Mouse (Mus musculus): ENCODE data around the gene Amn1.
"Not testable (repeated sequence)": the region's sequence is repeated elsewhere in the genome, so short reads cannot be mapped to it uniquely, and the experiment has no call there.

Amn1 gene

DNA sequence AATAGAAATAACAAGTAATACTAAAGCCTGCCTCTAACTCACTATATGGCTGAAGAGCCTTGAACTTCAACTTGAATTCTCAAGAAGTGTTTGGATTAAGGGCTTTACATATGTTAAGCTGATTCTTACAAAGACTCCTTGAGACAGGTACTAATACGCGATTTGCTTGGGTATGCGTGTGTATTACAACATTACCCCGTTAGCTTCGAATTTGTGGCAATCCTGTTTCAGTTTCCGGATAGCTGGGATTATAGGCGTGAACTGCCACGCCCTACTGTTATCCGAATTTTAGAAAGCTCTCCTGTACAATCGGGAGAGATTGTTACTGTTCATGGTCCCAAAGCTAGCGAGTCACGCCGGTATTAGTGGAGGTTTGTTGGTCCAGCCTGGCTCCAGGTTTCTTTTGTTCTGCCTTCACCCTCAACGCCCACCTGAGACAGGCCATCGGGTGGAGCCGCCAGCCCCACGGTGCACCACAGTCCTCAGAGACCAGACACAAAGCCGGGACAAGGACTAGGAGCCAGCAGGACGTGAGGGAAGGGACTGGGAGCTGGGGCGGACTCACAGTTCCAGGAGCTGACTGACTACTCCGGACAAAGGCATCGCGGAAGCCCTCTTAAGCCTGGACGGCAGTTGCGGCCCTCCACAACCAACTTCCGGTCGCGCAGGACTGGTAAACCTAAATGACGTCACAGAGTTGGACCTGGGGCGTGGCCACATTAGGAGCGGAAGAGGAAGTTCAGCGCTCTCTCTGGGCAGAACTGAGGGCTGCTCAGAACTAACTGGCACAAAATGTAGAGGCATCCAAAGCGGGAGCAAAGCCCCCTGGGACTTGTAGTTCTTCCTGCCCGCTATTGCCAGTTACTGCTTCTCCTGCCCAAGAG lies at the start of gene Amn1:
TSS of gene Amn1 (minus strand) at position 672 of the 884 bp plus-strand sequence.
- peak; percentile 89 for DNase-seq (ENCODE audit: low spot score)

DNA sequence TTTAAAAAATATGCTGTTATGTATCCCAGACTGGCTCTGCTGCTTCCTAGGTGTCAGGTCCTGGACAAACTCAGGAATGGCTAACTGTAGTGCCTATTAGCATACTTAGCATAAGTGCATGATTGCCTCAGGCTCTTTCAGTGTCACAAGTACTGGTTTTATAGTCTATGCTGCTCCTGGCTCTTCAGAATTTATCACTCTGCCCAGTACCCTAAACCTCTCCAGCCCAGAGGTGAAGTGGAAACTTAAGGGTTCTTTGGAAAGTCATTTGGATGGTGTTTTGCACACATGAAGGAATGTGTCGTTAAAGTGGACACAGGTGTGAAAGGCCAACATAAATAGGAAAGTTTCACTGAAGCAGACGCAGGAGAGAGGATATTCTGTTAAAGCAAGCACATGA lies 48.3 kb upstream of the Amn1 start:
- DNase-seq (ENCODE audit: low spot score), result no peak

DNA sequence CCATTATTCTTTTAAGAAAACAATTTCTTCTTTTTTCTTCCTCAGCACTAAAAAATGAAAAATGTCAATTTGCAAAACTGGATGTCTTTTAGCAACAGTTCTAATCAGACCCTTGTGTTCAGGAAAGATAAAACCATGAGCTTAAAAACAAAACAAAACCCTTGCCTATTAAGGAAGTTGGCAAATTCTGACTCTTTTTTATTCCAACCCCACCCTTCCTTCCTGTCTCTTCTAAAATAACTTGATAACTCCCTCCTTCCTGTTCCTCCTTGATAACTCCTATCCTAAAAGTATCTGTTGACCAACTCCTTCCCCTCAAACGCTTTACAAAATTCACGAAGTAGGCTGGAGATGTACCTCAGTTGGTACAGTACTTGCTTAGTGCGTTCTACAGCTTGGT lies 45.4 kb upstream of the Amn1 start:
- no peak for DNase-seq (ENCODE audit: low spot score)

- DNase-seq (ENCODE audit: low spot score), result no peak
Measured at GRCm38 (mm10) chr6:149224751-149225150, 36.2 kb upstream of the Amn1 start.

- no peak for DNase-seq (ENCODE audit: low spot score)
Measured at GRCm38 (mm10) chr6:149221296-149221695, 32.8 kb upstream of the Amn1 start.

DNA sequence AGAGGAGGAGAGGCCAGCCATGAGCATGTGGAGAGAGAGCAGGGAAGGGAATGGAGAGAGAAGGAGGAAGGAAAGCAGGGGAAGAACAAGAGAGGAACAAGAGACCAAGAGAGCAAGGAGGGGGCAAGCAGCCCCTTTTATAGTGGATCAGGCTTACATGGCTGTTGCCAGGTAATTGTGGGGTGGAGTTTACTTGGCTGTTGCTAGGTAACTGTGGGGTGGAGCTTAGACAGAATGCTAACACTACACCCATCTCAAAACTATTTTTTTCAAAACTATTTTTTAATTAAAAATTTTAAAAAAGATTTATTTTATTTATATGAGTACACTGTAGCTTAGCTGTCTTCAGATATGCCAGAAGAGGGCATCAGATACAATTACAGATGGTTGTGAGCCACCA lies 10.1 kb upstream of the Amn1 start:
- no peak for DNase-seq (ENCODE audit: low spot score)

DNA sequence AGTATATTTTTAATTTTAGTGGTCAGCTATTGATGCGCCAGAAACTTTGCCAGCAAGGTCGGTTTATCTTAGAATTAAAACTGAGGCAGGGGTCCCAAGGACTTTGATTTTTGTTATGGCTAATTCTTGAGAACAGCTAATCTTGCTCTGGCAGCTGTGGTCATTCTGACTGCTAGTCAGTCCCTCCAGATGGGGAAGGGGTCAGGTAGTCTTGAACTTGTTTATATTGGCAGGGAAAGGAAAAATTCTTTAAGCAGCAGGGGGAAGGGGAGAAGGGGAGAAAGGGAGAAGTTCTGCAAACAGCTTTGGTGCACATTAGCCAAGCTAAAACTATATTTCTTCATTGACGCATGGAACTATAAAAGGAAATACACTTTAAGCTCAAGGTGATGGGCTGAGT lies 8.6 kb upstream of the Amn1 start:
- DNase-seq (ENCODE audit: low spot score), result no peak

- peak; percentile 55 for DNase-seq (ENCODE audit: low spot score)
Measured at GRCm38 (mm10) chr6:149193276-149193905, 4.9 kb upstream of the Amn1 start.

DNA sequence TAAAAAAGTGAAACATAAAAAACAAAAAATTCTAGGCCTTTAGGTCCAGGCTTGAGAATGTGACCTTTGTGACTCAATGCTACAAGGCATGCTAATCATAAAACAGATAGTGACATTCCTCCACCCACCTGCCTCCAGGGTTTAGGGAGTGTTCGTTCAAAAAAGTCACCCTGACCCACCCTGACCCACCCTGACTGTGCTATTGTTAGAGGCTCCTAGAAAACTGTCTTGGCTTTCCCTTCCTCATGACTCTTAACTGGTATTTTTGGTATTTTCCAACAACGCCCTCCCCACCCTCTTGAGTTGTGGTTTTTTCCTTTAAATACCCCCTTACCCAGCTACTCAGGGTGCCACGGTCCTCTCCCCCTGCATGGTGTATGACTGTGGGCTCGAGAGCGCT lies 3.4 kb upstream of the Amn1 start:
- DNase-seq (ENCODE audit: low spot score), result not testable (repeated sequence)

GRCm38 (mm10) chr6:149189340-149189922 lies 919 bp upstream of the Amn1 start:
- DNase-seq (ENCODE audit: low spot score), result no peak

DNA sequence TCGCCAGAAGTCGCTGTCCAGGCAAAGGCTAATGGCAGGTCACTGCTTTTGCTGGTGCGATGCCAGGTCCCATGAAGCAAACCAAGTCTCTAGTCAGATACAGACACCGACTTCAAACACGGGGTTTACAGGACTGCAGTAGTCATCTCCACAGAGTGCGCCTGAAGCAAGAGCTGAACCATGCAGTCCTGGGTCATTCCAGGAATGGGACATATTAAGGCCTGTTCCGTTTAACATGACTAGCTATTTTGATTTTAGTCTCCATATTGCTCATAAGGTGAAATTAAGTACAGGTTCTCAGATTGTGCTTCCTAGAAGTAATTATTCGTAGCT lies 379 bp upstream of the Amn1 start:
- DNase-seq (ENCODE audit: low spot score), result no peak

- DNase-seq (ENCODE audit: low spot score), result no peak
Measured at GRCm38 (mm10) chr6:149187371-149187770, 1.1 kb downstream of the Amn1 start.

DNA sequence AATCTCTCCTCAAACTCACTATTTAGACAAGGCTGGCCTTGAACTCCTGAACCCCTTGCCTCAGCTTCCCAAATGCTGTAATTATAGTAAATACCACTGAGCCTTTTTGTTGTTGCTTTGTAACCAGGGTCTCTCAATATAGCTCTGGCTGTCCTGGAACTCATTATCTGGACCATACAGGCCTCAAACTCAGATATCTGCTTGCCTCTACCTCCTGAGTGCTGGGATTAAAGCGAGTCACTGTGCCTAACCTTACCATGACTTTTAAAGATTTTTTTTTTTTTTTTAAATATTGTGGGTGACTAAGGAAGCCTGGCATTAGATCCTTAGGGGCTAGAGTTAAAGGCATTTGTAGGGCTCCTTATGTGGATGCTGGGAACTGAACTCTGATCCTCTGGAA lies 4.5 kb downstream of the Amn1 start:
- DNase-seq (ENCODE audit: low spot score), result no peak

DNA sequence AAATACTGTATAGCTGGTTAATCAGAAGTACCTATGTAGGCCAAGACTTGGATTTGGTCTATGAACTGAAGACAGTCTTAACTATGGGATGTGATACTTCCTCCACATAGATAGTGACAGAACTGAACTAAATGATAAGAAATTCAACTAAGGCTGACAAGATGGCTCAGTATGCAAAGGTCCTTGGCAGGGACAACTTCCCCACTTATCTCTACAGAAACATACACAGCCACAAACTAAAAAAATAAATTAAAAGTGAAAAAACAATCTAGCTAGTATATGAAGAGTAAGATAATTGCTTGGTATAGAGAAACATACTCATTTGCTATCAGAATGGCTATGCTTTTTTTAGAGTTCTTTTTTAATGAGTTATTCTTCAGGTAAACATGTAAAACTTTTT lies 9.4 kb downstream of the Amn1 start:
- DNase-seq (ENCODE audit: low spot score), result no peak

- DNase-seq (ENCODE audit: low spot score), result no peak
Measured at GRCm38 (mm10) chr6:149174932-149175570, 13.5 kb downstream of the Amn1 start.

- no peak for DNase-seq (ENCODE audit: low spot score)
Measured at GRCm38 (mm10) chr6:149173831-149174625, 14.5 kb downstream of the Amn1 start.

- not testable (repeated sequence) for DNase-seq (ENCODE audit: low spot score)
Measured at GRCm38 (mm10) chr6:149169965-149170364, 18.5 kb downstream of the Amn1 start.

DNA sequence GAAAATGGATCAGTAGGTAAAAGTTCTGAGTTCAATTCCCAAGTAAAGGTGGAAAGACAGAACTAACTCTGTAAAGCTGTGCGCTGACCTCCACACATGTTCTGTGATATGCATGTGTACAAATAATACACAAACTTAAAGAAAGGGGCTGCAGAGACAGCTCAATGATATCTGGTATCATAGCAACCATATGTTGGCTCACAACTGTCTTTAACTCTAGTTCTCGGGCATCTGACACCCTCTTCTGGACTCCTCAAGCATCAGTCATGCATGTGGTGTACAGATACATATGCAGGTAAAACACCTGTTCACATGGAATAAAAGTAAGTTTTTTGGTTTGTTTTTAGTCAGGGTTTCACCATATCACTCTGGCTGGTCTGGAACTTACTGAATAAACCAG lies 20.1 kb downstream of the Amn1 start:
- DNase-seq (ENCODE audit: low spot score), result no peak

GRCm38 (mm10) chr6:149167672-149168071 lies 20.8 kb downstream of the Amn1 start:
- no peak for DNase-seq (ENCODE audit: low spot score)

DNA sequence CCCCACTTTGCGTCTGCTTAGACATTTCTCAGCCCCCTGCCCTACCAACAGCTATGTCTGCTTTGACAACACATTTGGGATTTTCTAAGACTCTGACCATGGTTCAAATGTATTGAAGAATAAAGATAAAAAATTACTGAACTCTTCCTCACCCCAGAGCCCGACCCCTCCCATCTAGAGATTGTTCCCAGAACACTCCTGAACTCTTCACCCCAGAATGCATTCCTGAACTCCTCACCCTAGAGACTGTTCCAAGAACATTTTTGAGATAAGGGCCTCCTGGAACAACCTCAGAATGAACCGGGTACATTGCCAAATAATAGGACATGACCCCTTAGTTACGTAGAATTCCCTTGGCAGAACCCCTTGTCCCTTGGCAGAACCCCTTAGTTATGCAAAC lies 21.5 kb downstream of the Amn1 start:
- not testable (repeated sequence) for DNase-seq (ENCODE audit: low spot score)

DNA sequence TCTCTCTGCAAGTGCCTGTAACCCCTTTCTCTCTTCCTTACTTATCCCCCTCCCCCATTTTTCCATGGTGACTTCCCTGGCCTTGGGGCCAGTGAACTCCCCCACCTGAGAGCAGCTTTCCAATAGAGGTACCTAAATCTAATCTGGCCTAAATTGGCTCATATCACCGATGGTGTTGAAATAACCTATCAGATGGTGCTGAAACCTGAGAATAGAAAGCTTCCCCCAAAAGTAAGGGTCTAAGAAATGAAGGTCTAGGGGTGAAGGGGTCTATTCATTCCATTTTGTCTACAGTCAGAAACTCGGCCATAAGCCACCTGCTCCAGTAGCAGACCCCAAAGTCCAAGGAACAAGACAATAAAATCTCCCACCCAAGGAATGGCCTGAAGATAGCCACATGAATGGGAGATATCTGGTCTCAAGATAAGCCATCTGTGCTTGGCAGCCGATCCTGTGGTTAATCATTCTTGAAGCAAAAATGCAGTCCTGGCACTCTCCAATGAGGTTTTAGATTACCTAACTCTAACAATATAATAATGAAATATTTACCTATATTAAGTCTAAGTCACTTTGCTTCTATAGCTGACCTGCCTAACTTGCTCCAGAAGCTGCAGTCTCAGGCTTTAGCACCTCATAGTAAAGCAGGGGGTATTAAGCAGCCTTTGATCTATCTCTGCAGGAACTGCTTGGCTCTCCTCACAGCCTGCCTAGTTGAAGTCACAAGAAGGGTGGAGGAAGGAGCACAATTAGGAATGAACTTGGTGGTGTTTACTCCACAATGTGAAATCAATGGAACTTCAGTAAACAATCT lies 33.3 kb downstream of the Amn1 start:
- DNase-seq (ENCODE audit: low spot score), result no peak
